Mouse (Mus musculus) Patski (cell line): ENCODE data around the gene Pacs1. TPM values are rescaled to one million over a fixed set of nuclear protein-coding genes. Genes with fewer than 3 reads are reported as not detected.

ENCODE experiments used
- ATAC-seq: fragments of 100-300 bp; one replicate; pipeline ENCODE4 v1.8.0; 2021
- CTCF ChIA-PET: fragments of 350-600 bp; sonication (Branson Sonifier 250); formaldehyde crosslinking; loops from one replicate; lab custom pipeline; 2022; ENCODE audit warnings: inconsistent platforms; lab: Charles Lee
- POLR2A ChIA-PET: fragments of 350-600 bp; sonication (Branson Sonifier 250); formaldehyde crosslinking; loops from one replicate; lab custom pipeline; 2022; ENCODE audit warnings: antibody characterized with exemption, inconsistent platforms; lab: Charles Lee
- DNase-seq: peaks from one replicate; pipeline ENCODE4 v3.0.0-alpha.2; 2011; ENCODE audit warnings: low read depth, low spot score
- H3K27me3 ChIP-seq: fragments of 371-371 bp; one replicate; pipeline ENCODE4 v1.5.1; 2021
- CTCF ChIP-seq: fragments of 100-300 bp; IDR thresholded peaks from one replicate; pipeline ENCODE4 v1.5.1; 2021
- in situ Hi-C: fragments of 300-500 bp; cut with MboI; formaldehyde crosslinking; loops from 3 replicates; pipeline ENCODE4 v1.11.1; 2018; ENCODE audit warnings: low pct_unique_long_range_greater_than_20kb, mixed read lengths
- polyA plus RNA-seq: library from polyadenylated mRNA; unstranded; gene quantifications from one replicate; pipeline ENCODE4 v1.2.3, GENCODE M21; 2021

Gene Pacs1
- polyA plus RNA-seq, 1 experiment from 2014 or later: 23.8 TPM

- in situ Hi-C loops: no loop called here
- ChIA-PET CTCF (interaction anchor here (1.3 kb wide), 1 partner anchor 27 kb away, joined by 3 read pairs; no protein-coding TSS in a partner anchor), POLR2A (no interaction called here)
- ATAC-seq (no peak), DNase-seq (no peak)
- no peak for TF ChIP-seq CTCF
- H3K27me3 ChIP-seq: peaks cover 8% of the 10 kb centered on the region
Observed at GRCm38 (mm10) chr19:5124055-5124614, 148.8 kb downstream of the Pacs1 start.

GRCm38 (mm10) chr19:5123241-5123640 is 149.7 kb downstream of the Pacs1 start:
- in situ Hi-C loops: no loop called here
- no peak for DNase-seq
- ChIA-PET CTCF (interaction anchor here (0.6 to 1.3 kb wide), 2 partner anchors 15 to 28 kb away, joined by 3 read pairs; no protein-coding TSS in a partner anchor), POLR2A (no interaction called here)
- no peak for TF ChIP-seq CTCF
- ATAC-seq: no peak
- peaks cover under 1% of the 10 kb centered on the region for H3K27me3 ChIP-seq

- POLR2A ChIA-PET: no interaction called here
- no peak for TF ChIP-seq CTCF
- CTCF ChIA-PET: no interaction called here
- H3K27me3 ChIP-seq: no peaks in the 10 kb centered on the region
- in situ Hi-C loops: no loop called here
- ATAC-seq (no peak), DNase-seq (no peak)
Observed at GRCm38 (mm10) chr19:5122492-5122891, 150.4 kb downstream of the Pacs1 start.

- no peak for TF ChIP-seq CTCF
- POLR2A ChIA-PET: interaction anchor here (0.8 to 0.9 kb wide), 2 partner anchors 10 to 12 kb away, joined by 3 read pairs; partner anchors contain the start of gene Rab1b
- CTCF ChIA-PET: interaction anchor here (1.3 to 1.6 kb wide), 3 partner anchors 11 to 33 kb away, joined by 3 to 5 read pairs (median 5); no protein-coding TSS in a partner anchor
- no peaks in the 10 kb centered on the region for H3K27me3 ChIP-seq
- in situ Hi-C loops: no loop called here
- ATAC-seq (peak; percentile 85), DNase-seq (no peak)
Observed at GRCm38 (mm10) chr19:5118384-5118698, 154.6 kb downstream of the Pacs1 start, which contains the start of gene Klc2. Gene Klc2 (minus strand): TSS chr19:5118560.

GRCm38 (mm10) chr19:5117494-5118383 is 155.2 kb downstream of the Pacs1 start:
- CTCF ChIA-PET: interaction anchor here (1.0 to 2.5 kb wide), 10 partner anchors 9 to 34 kb away, joined by 3 to 10 read pairs (median 6); partner anchors contain the start of gene Yif1a

GRCm38 (mm10) chr19:5113783-5114182 is 159.1 kb downstream of the Pacs1 start:
- CTCF ChIA-PET: interaction anchor here (1.3 kb wide), 1 partner anchor 37 kb away, joined by 3 read pairs; no protein-coding TSS in a partner anchor

More at GRCm38 (mm10) chr19:5117494-5118383, 155.2 kb downstream of the Pacs1 start:
- POLR2A ChIA-PET: interaction anchor here (0.5 to 0.9 kb wide), 2 partner anchors 11 to 27 kb away, joined by 3 to 4 read pairs; partner anchors contain the start of gene Rab1b
- ATAC-seq (peak; percentile 61), DNase-seq (no peak)
- no peaks in the 10 kb centered on the region for H3K27me3 ChIP-seq
- no peak for TF ChIP-seq CTCF
- in situ Hi-C loops: no loop called here

DNA sequence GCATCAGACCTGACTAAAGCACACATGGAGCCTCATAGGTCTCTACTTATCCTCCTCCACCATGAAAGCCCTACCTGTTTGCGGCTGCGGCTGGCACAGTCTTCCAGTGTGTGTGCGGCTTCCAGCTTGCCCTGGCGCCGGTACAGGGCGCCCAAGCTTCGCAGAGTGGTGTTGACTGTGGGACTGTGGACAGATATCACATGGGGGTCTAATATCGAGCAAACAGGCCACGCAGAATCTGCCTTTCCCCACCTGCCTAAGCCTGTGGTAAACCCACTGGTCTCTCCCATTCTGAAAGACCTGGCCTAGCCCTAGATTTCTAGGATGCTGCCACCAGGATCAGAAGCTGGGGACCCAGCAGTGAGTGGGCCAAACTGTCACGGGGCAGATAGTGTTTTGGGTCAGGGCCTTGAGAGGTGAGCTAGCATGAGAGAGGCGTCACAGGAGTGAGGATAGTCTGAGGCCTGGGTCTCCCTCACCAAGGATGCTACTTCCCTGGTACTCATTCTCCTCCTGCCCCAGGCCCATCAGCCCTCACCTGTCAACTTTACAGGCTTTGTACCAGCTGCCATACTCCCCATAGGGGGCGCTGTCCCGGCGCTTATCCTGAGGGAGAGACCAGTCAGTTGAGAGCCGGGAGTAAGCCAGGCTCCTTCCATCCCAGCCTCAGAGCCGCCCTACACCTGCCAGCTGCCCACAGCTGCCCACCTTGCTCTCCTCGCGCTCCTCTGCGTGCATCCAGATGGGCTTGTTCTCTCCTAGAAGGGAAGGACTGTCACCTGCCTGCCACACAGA is 163.1 kb downstream of the Pacs1 start:
- no peaks in the 10 kb centered on the region for H3K27me3 ChIP-seq
- CTCF ChIA-PET: interaction anchor here (1.2 to 2.1 kb wide), 5 partner anchors 7 to 42 kb away, joined by 4 to 6 read pairs (median 5); partner anchors contain the start of gene Yif1a
- POLR2A ChIA-PET: interaction anchor here (0.9 kb wide), 1 partner anchor 76 kb away, joined by 3 read pairs; no protein-coding TSS in a partner anchor
- no peak for TF ChIP-seq CTCF
- in situ Hi-C loops: no loop called here
- DNase-seq: no peak
- no peak for ATAC-seq

More at GRCm38 (mm10) chr19:5113783-5114182, 159.1 kb downstream of the Pacs1 start:
- POLR2A ChIA-PET: interaction anchor here (0.6 kb wide), 1 partner anchor 149 kb away, joined by 4 read pairs; no protein-coding TSS in a partner anchor
- no peaks in the 10 kb centered on the region for H3K27me3 ChIP-seq
- TF ChIP-seq CTCF: no peak
- ATAC-seq (no peak), DNase-seq (no peak)
- in situ Hi-C loops: no loop called here

DNA sequence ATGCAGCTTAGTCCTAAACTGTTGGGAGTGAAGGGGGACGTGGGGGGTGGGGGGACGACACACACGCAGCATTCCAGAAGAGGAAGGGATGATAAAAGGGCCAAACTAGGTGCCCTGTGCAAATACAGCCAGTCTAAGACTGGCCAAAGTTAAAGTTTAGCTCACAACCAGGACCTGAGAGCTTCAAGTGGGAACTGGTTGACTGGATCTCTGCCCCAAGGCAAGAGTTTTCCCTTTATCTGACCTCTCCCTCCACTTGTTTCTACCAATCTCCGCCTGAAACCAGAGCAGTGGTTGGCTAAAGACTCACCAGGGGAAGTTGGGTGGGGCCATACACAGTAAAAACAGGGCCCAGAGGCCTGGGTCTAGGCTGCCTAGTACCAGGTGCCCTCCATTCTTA is 164.2 kb downstream of the Pacs1 start:
- CTCF ChIA-PET: interaction anchor here (1.4 to 2.1 kb wide), 5 partner anchors 8 to 31 kb away, joined by 4 to 6 read pairs (median 5); partner anchors contain the start of gene Yif1a
- in situ Hi-C loops: no loop called here
- ATAC-seq: peak; percentile 5

DNA sequence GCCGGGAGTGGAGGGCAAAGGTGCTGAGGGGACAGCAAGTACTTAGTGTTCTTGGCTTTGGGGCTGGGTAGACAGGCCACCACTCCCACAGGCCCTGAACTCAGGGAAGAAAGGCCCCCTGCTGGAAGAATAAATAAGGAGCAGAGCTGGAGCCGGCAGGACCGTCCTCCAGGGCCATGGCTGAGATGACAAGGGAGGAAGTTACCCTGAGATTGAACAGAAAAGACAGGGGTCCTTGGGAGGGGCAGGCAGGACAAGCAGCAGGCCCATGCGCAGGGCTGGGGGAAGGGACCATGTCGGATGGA is 164.7 kb downstream of the Pacs1 start:
- DNase-seq: no peak

More for the DNA sequence above, 164.2 kb downstream of the Pacs1 start:
- no peaks in the 10 kb centered on the region for H3K27me3 ChIP-seq
- POLR2A ChIA-PET: no interaction called here
- DNase-seq: no peak
- TF ChIP-seq CTCF: no peak

More for the DNA sequence above, 164.7 kb downstream of the Pacs1 start:
- in situ Hi-C loops: no loop called here
- ChIA-PET POLR2A (no interaction called here), CTCF (interaction anchor here (1.2 to 2.1 kb wide), 5 partner anchors 8 to 31 kb away, joined by 4 to 6 read pairs (median 5); partner anchors contain the start of genes Klc2 and Yif1a)
- no peaks in the 10 kb centered on the region for H3K27me3 ChIP-seq
- ATAC-seq: peak; percentile 53
- no peak for TF ChIP-seq CTCF
